Comparison of ENCODE assay signal across 8 mouse cellular contexts in the genomic region with DNA sequence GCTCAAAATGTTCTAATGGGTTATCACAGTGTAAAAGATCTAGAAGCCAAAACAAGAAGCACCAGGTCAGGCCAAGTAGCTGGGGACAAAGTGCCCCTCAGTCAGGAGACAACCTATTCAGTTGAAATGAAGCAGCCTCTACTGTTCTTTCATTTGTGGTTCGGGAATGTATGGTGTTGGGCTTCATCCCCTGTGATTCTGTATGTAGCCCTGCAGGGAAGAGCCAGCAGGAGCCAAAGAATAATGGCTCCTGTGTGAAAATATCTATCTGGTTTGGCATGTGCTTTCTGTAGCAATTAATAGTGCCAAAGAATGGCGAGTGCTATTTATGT. TPM values are rescaled to one million over a fixed set of nuclear protein-coding genes. Genes with fewer than 3 reads are reported as not detected.
DNase-seq lines count a peak whose midpoint lies in the region; ATAC-seq and TF ChIP-seq lines count a peak whose summit lies in the region.

No protein-coding gene starts in this region.

- no peaks in the 10 kb centered on the region for H3K9me3 ChIP-seq in hindbrain, embryonic 13.5 days
- no peaks in the 10 kb centered on the region for H3K9me3 ChIP-seq in midbrain, embryonic 11.5 days (ENCODE audit: control insufficient read depth, low read length)

- no peak for TF ChIP-seq CTCF in kidney, adult 2 months (conservative IDR thresholded peaks at IDR 0.05; ENCODE audit: insufficient read depth, insufficient read length, low read depth, low read length)
- TF ChIP-seq CTCF in bone marrow, adult 2 months (IDR thresholded peaks at IDR 0.05; ENCODE audit: control insufficient read depth, insufficient read depth, low read length), result no peak

- DNase-seq in kidney, adult 2 months, result no peak
- DNase-seq in kidney, postnatal 14 days, result no peak
- no peak for DNase-seq in midbrain, embryonic 11.5 days (ENCODE audit: low spot score, missing footprints)
- DNase-seq in adrenal gland, adult 18-20 months (ENCODE audit: low spot score in 2 of 2), result no peak
- no peak for DNase-seq in kidney, postnatal 25 days
- DNase-seq in layer of hippocampus, adult 18-20 months (ENCODE audit: low spot score in 2 of 2), result no peak

- H3K27me3 ChIP-seq in kidney, adult 2 months (replicated peaks; ENCODE audit: control insufficient read depth, insufficient read depth, low read length), result no peaks in the 10 kb centered on the region
- H3K27me3 ChIP-seq in hindbrain, embryonic 13.5 days, result no peaks in the 10 kb centered on the region
- H3K27me3 ChIP-seq in midbrain, embryonic 11.5 days (ENCODE audit: control insufficient read depth, insufficient read depth, low read length), result no peaks in the 10 kb centered on the region

- H3K4me3 ChIP-seq in kidney, adult 2 months (ENCODE audit: insufficient read depth, low read depth, low read length), result peak overlapping the region; percentile 91
- H3K4me3 ChIP-seq in bone marrow, adult 2 months (replicated peaks; ENCODE audit: control insufficient read depth, low read depth, low read length), result peak overlapping the region; percentile 73
- peak overlapping the region; percentile 85 for H3K4me3 ChIP-seq in hindbrain, embryonic 13.5 days
- peak overlapping the region; percentile 80 for H3K4me3 ChIP-seq in midbrain, embryonic 11.5 days (ENCODE audit: low read depth, low read length)

- no peaks in the 10 kb centered on the region for H3K36me3 ChIP-seq in kidney, adult 2 months (ENCODE audit: control insufficient read depth, insufficient read depth, low read length)
- H3K36me3 ChIP-seq in hindbrain, embryonic 13.5 days, result peaks cover 15% of the 10 kb centered on the region
- no peaks in the 10 kb centered on the region for H3K36me3 ChIP-seq in midbrain, embryonic 11.5 days (ENCODE audit: control insufficient read depth, insufficient read depth, low read length)

- H3K4me2 ChIP-seq in hindbrain, embryonic 13.5 days, result peak overlapping the region; percentile 78
- H3K4me2 ChIP-seq in midbrain, embryonic 11.5 days, result peak overlapping the region; percentile 77

- peak overlapping the region; percentile 95 for H3K9ac ChIP-seq in hindbrain, embryonic 13.5 days
- peak overlapping the region; percentile 89 for H3K9ac ChIP-seq in midbrain, embryonic 11.5 days (ENCODE audit: low read length)

- WGBS in kidney, adult 2 months, result 2% methylated on average over 2 of the region's 2 CpGs
- WGBS in bone marrow, adult 2 months, result 8% methylated on average over 2 of the region's 2 CpGs
- 0% methylated on average over 2 of the region's 2 CpGs for WGBS in hindbrain, embryonic 13.5 days
- WGBS in midbrain, embryonic 11.5 days, result 0% methylated on average over 2 of the region's 2 CpGs

- peaks cover 20% of the 10 kb centered on the region; the same call in 1 of the 2 replicates for H3K4me1 ChIP-seq in kidney, adult 2 months (ENCODE audit: control insufficient read depth, insufficient read depth, low read length)
- H3K4me1 ChIP-seq in bone marrow, adult 2 months (ENCODE audit: control insufficient read depth, insufficient read depth, low read length), result no peaks in the 10 kb centered on the region
- peaks cover 31% of the 10 kb centered on the region for H3K4me1 ChIP-seq in hindbrain, embryonic 13.5 days (replicated peaks)
- peaks cover 9% of the 10 kb centered on the region for H3K4me1 ChIP-seq in midbrain, embryonic 11.5 days (ENCODE audit: control insufficient read depth, insufficient read depth, low read length)

- peak overlapping the region; percentile 89 for H3K27ac ChIP-seq in kidney, adult 2 months (ENCODE audit: insufficient read depth, low read depth, low read length)
- H3K27ac ChIP-seq in bone marrow, adult 2 months (ENCODE audit: control insufficient read depth, insufficient read depth, low read depth, low read length, poor library complexity), result peak overlapping the region; percentile 76; the same call in 1 of the 2 replicates
- H3K27ac ChIP-seq in hindbrain, embryonic 13.5 days, result peak overlapping the region; percentile 95
- 0 out of 2 replicates have a peak overlapping the region, but pooled peaks have one; percentile 20 for H3K27ac ChIP-seq in midbrain, embryonic 11.5 days (ENCODE audit: low read depth, low read length)

- peak; percentile 67 for ATAC-seq in hindbrain, embryonic 13.5 days (ENCODE audit: low FRiP score)
- peak; percentile 43 for ATAC-seq in midbrain, embryonic 11.5 days (ENCODE audit: low FRiP score)

- no peak for TF ChIP-seq POLR2A in kidney, adult 2 months (IDR thresholded peaks at IDR 0.05; ENCODE audit: low read depth, low read length)
- TF ChIP-seq POLR2A in bone marrow, adult 2 months (IDR thresholded peaks at IDR 0.05; ENCODE audit: borderline replicate concordance, control insufficient read depth, low read depth, low read length), result no peak

RNA-seq across cellular contexts. Expression of a gene that starts 0.3 kb away (rescaled TPM):
- polyA plus RNA-seq in kidney, adult 2 months (2012; rRNA removed), result 26.4 and 27.7 TPM in 2 replicates
- polyA plus RNA-seq in bone marrow, adult 2 months (2011; ENCODE audit: insufficient read depth, insufficient read length, low replicate concordance, missing spikeins), result 12.6 and 19.8 TPM in 2 replicates
- 84.3 and 85.2 TPM in 2 replicates for polyA plus RNA-seq in hindbrain, embryonic 13.5 days (2015; fragmentation: Nextera tagmentation; extraction: Ambion mirVana)
- polyA plus RNA-seq in midbrain, embryonic 11.5 days (2014; fragmentation: Nextera tagmentation; extraction: Ambion mirVana), result 84.6 and 92.5 TPM in 2 replicates
- 10 to 100 TPM; 31.5 to 33.8 TPM for total RNA-seq in adrenal gland, adult 18-20 months (2021)
- 10 to 100 TPM; 32.5 to 34.6 TPM for total RNA-seq in layer of hippocampus, adult 18-20 months (2021)

RNA-seq across cellular contexts. Expression of a gene that starts 59.8 kb away (rescaled TPM):
- 10.7 and 11.1 TPM in 2 replicates for polyA plus RNA-seq in kidney, adult 2 months (2012; rRNA removed)
- 9.0 and 13.1 TPM in 2 replicates for polyA plus RNA-seq in bone marrow, adult 2 months (2011; ENCODE audit: insufficient read depth, insufficient read length, low replicate concordance, missing spikeins)
- 39.9 and 42.3 TPM in 2 replicates for polyA plus RNA-seq in hindbrain, embryonic 13.5 days (2015; fragmentation: Nextera tagmentation; extraction: Ambion mirVana)
- 50.1 and 55.0 TPM in 2 replicates for polyA plus RNA-seq in midbrain, embryonic 11.5 days (2014; fragmentation: Nextera tagmentation; extraction: Ambion mirVana)
- total RNA-seq in adrenal gland, adult 18-20 months (2021), result 10 to 100 TPM; 49.9 to 62.1 TPM
- 10 to 100 TPM; 62.4 to 63.6 TPM for total RNA-seq in layer of hippocampus, adult 18-20 months (2021)

Comparison
In these comparisons a context has a peak if more than half of its experiments do, and no peak if none do; other contexts are left out.
1. H3K27ac ChIP-seq: peak in every context shown above with its lines; median percentile 95 in hindbrain, embryonic 13.5 days; 89 in kidney, adult 2 months; 76 in bone marrow, adult 2 months; 20 in midbrain, embryonic 11.5 days.